Mouse (Mus musculus): ENCODE measurements around the gene Lrmp. TPM values are rescaled to one million over a fixed set of nuclear protein-coding genes. Genes with fewer than 3 reads are reported as not detected.

Gene Lrmp
- polyA plus RNA-seq, 1 experiment from 2014 or later: 3.6 TPM

- no peaks in the 10 kb centered on the region for H3K27me3 ChIP-seq
- peaks cover 9% of the 10 kb centered on the region for H3K36me3 ChIP-seq
- no peaks in the 10 kb centered on the region for H3K9me3 ChIP-seq
- H3K4me2 ChIP-seq (replicated peaks): no peak overlapping the region
- ATAC-seq (ENCODE audit: low FRiP score, low read depth): no peak
- no peak overlapping the region for H3K27ac ChIP-seq
- H3K4me3 ChIP-seq: no peak overlapping the region
- WGBS: 77% methylated on average over 2 of the region's 2 CpGs
- H3K9ac ChIP-seq: no peak overlapping the region
- peaks cover 14% of the 10 kb centered on the region for H3K4me1 ChIP-seq
Measured at GRCm38 (mm10) chr6:145213916-145214315, 98.5 kb downstream of the Lrmp start.

GRCm38 (mm10) chr6:145215826-145216225 lies 100.4 kb downstream of the Lrmp start:
- WGBS: 91% methylated on average over 3 of the region's 3 CpGs
- H3K4me1 ChIP-seq: peaks cover 7% of the 10 kb centered on the region
- no peak for ATAC-seq (ENCODE audit: low FRiP score, low read depth)

GRCm38 (mm10) chr6:145224246-145224645 lies 108.8 kb downstream of the Lrmp start:
- Histone ChIP-seq H3K9me3 (no peaks in the 10 kb centered on the region), H3K27ac (no peak overlapping the region), H3K4me2 (replicated peaks) (no peak overlapping the region), H3K27me3 (no peaks in the 10 kb centered on the region), H3K4me1 (no peaks in the 10 kb centered on the region), H3K36me3 (peaks cover 34% of the 10 kb centered on the region), H3K9ac (no peak overlapping the region), H3K4me3 (no peak overlapping the region)
- no peak for ATAC-seq (ENCODE audit: low FRiP score, low read depth)
- WGBS: 92% methylated on average over 6 of the region's 6 CpGs

More at GRCm38 (mm10) chr6:145215826-145216225, 100.4 kb downstream of the Lrmp start:
- no peak overlapping the region for H3K4me3 ChIP-seq
- H3K27ac ChIP-seq: no peak overlapping the region
- H3K27me3 ChIP-seq: no peaks in the 10 kb centered on the region
- H3K9me3 ChIP-seq: no peaks in the 10 kb centered on the region
- H3K36me3 ChIP-seq: peaks cover 18% of the 10 kb centered on the region
- H3K4me2 ChIP-seq (replicated peaks): no peak overlapping the region
- H3K9ac ChIP-seq: no peak overlapping the region

Other genes starting within 250 kb of the Lrmp start
- 36.9 and 40.1 TPM in 2 replicates for gene Bcat1, start 39.5 kb upstream of the Lrmp start, polyA plus RNA-seq (2015; fragmentation: Nextera tagmentation; extraction: Ambion mirVana)
- 0.46 and 0.56 TPM in 2 replicates for gene Casc1, start 95.4 kb downstream of the Lrmp start, polyA plus RNA-seq (2015; fragmentation: Nextera tagmentation; extraction: Ambion mirVana)
- gene Etfrf1, start 95.5 kb downstream of the Lrmp start, polyA plus RNA-seq (2015; fragmentation: Nextera tagmentation; extraction: Ambion mirVana): 30.4 and 33.5 TPM in 2 replicates
- gene Kras, start 134.6 kb downstream of the Lrmp start, polyA plus RNA-seq (2015; fragmentation: Nextera tagmentation; extraction: Ambion mirVana): 68.6 and 74.9 TPM in 2 replicates

Measured in limb, embryonic 13.5 days (tissue).